Mouse (Mus musculus) activated CD4-positive, CD25-positive, alpha-beta regulatory T cell, adult 4 months (primary cell): ENCODE results near the gene Isyna1. TPM values are rescaled to one million over a fixed set of nuclear protein-coding genes. Genes with fewer than 3 reads are reported as not detected.
A peak's percentile ranks its signal among the peaks of the same experiment; 100 is the strongest.

Experiments
- ATAC-seq: one replicate; pipeline ENCODE4 v1.8.0; 2017
- polyA plus RNA-seq, 2 experiments: library from polyadenylated mRNA; unstranded; fragments of 100-300 nt; shearing (Covaris generic); gene quantifications; one replicate each; pipeline ENCODE4 v1.2.1; 2017

Gene Isyna1
- polyA plus RNA-seq, 2 experiments from 2014 or later: 19.3 to 44.6 TPM

DNA sequence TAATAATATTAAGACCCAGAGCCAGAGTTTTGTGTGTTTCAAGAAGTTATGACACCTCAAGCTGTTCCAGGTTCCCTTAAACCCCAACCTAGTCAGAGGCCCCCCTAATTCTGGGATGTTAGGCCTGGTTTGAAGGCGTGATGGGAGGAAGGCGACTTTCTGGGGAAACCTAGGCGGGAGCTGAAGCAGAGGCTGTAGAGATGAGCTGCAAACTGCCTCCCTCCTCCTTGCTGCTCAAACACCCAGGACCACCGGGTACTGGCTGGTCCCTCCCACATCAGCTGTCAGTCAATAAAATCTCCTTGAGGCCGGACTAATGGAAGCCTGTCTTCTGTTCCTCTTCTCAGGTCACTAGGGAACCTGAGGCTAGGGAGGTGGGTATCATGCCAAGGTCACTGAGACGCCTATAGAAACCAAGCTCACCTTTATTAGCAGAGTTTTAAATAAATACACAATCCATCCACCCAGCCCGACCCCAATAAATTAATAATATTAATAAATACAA lies 34.9 kb downstream of the Isyna1 start:
- ATAC-seq: no peak

DNA sequence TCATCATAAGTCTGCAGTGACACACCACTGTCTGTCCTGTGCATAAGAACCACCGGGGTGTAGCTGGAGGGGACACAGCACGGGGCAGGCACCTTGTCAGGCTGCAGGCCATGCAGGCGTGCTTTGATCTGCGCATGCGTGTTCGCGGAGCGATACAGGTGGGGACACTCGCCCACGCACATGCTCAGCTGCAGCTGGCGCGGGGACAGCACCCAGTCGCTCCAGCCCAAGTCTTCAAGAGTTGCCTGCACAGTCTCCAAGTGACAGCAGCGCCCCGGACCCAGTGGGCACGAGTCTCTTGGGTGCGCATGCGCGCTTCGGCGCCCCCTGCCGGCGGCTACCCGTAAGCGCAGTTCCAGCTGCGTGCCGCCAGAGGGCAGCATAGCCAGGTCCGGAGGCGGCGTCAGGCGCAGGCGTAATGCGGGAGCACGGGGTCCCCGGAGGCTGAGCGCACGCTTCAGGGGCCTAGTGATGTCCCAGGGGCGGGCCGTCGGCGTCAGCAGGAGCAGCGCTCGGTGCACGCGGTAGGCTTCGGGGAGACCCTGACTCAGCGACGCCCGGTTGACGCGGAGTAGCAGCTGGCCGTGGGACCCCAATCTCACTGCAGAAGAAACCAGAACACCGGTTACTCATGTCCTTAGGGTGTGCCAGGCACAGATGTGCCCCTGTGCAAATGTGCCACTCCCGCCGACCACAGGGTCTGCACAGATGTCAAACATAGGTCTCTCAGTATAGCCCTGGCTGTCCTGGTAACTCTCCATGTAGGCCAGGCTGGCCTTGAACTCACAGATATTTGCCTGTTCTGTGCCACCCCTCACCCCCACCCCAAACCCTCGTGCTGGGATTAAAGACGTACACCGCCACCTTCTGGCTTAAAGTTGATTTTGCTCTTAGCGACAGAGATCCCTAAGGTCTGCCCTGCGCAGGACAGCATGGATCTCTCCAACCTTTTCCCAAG lies 35.7 kb downstream of the Isyna1 start:
- ATAC-seq: peak; percentile 73

DNA sequence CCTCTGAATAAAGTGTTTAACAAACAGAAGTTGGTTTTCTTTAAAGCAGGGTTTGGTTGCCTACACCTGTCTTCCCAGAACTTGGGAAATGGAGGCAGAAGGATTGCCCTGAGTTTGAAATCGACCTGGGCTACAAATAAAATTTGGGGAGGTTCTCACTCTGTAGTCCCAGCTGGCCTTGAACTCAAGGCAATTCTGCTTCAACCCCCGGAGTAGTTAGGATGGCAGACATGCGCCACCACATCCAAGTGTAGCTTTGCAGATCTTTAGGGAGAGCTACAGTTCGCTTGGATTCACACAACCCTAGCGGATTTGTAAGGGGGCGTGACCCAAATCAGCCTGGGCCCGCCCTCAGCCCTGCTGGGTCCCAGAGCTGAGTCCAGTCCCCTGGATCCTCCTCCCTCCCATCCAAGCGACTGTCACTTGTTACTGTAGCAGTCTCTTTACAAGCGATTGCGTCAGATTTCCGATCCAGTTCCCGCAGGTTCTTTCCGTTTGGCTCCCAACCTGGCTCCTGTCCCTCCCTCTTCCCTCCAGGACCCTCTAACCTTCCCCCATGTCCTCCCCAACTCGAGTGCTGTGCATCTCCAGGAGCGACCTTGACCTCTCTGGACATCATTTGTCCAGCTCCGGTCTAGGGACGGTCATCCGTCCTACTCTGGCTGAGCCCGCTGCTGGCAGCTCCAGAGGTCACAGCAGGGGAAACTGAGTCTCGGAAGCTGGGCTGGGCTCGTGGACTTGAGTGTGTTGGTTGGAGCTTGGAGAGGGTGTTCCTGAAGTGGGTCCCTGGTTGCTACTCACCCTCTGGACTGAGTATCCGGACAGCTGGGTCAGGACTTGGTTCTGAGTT lies 36.6 kb downstream of the Isyna1 start:
- no peak for ATAC-seq

DNA sequence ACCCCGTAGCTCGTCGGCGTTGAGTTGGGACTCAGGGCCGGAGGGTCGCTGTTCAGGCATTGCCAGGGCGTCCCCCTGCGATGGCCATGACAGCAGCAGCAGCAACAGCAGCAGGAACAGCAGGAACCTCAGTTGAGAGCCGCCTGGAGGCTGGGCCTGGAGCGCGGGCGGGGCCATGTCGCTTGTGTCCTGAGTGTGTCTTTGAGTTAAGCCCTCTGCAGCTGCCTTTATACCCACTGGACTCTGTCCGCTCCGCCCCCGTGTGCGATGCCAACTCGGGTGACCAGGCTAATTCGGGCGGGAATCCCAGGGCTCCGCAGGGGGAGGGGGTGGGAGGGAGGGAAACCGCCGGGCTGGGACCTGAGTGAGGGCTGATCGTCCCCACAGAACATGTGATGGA lies 37.3 kb downstream of the Isyna1 start:
- ATAC-seq: no peak

DNA sequence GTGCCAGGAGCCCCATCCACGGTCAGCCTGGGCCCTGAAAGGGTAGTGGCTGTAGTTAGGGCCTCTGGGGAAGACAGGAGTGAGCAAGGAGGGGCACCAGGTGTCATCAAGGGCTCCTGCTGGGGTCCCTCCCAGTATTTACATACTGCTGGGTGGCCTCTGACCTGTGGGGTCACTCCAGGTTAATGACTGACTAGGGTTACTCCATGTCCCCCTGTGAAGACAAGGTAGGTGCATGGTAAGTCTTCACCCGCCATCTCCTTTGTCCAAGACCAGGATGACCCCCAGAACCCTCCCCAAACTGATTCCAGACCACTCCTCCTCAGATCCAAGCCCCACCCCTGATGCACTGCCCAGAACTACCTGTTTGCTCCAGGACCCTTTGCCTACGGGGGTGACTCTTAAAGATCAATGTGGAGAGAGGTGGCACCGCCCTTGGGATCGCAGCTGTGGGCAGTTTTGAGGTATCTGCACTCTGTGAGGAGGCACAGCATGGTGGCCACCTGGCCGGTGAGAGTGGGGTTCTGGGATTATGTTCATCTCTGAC lies 38.2 kb downstream of the Isyna1 start, which contains the start of gene Gdf15:
TSS of gene Gdf15 (minus strand) at position 111 of the 547 bp plus-strand sequence.
- ATAC-seq: no peak

DNA sequence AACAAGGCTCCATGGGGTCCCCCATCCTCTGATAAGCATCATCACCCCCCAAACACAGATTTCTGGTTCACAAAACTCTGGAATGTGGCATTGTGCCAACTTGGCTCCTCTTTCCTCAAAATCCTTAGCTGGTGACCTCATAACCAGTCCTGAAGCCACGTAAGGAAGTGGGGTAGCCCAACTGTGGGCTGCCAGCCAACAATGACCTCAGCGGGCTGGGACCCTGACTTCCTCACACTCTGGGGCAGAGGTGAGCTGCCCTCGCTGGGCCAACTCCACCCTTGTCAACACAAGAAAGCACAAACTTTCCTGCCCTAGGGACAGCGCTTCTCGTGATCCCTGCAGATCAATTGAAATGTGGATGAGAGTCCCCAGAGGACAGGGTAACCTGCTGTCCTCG lies 39.9 kb downstream of the Isyna1 start:
- no peak for ATAC-seq

DNA sequence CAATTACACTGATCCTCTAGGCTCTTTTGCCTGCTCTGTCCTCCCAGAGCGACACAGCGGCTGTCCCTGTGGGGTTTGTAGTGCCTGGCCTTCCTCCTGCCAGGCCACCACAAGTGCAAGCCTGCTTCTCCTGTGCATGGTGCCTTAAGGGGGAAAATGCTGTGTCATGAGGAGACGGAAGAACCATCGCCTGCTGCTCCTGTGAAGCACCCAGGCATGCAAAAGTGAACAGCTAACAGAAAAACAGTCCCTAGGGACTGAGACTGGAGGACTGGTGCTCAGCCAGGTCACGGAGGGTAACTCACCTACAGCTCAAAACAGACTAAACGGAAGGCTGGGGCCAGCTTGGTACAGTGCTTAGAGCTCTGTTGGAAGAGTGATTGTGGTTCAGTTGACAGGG lies 41.4 kb downstream of the Isyna1 start:
- no peak for ATAC-seq

DNA sequence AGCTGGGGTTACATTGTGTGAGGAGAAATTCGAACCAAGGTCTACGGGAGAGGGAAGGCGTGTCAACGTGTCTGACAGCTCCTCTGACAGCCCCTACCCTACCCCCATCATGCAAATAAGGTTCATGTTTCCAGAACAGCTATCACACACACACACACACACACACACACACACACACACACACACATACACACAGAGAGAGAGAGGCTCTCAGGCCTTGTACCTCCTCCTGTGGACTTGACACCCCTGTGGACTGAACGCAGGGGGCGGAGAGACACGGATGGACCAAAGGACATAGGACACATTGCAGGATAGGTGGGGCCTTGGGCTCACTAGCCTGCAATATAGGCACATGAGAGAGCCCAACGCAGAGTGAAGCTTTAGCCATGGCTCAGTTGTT lies 42.7 kb downstream of the Isyna1 start:
- ATAC-seq: no peak

DNA sequence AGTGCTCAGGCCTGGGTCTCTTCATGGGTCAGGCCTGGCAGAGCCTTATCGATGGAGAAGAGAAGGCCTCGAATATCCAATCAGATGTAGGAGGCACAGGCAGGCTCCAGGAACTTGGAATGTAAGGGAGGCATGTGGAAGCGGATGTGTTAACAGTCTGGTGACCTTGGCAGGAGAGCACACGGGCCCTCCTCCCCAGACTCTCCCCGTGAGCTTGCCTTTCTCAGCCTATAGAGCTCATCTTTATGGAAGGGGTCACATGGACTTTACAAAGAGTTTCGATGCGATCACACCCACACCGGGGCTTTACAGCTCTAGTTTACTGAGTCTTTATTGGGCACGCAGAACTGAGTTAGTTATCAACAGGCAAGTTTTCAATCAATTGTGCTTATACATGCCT lies 44.6 kb downstream of the Isyna1 start:
- no peak for ATAC-seq

DNA sequence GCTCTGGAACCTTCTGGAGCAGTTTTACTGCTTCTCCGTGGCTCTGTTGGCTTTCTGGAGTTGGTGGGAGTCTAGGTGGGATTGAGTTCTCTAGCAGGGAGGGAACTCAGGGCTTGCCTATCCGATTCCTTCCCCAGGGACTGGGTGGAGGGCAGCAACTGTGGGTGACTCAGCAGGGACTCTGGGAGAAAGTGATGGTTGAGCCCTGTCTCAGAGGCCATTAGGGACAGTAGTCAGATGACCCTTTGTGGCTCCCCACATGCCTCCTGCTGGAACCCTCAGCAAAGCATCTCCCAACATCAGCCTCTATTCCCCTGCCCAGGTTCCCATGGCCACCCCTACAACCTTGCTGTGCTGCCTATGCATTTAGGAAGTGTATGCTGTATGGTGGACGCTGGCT lies 48.8 kb downstream of the Isyna1 start:
- no peak for ATAC-seq

DNA sequence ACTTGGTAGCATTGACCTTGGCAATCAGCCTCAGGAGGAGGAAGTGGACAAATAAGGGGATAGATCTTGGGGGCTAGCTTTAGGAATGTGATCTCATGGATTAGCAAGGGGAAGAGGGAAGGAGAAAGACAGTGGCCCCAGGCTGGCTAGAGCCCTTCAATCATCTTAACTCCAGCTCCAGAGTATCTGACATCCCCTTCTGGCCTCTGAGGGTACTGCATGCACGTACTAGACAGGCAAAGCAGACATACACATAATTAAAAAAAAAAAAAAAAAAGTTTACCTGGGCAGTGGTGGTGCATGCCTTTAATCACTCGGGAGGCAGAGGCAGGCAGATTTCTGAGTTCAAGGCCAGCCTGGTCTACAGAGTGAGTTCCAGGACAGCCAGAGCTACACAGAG lies 49.9 kb downstream of the Isyna1 start:
- no peak for ATAC-seq

DNA sequence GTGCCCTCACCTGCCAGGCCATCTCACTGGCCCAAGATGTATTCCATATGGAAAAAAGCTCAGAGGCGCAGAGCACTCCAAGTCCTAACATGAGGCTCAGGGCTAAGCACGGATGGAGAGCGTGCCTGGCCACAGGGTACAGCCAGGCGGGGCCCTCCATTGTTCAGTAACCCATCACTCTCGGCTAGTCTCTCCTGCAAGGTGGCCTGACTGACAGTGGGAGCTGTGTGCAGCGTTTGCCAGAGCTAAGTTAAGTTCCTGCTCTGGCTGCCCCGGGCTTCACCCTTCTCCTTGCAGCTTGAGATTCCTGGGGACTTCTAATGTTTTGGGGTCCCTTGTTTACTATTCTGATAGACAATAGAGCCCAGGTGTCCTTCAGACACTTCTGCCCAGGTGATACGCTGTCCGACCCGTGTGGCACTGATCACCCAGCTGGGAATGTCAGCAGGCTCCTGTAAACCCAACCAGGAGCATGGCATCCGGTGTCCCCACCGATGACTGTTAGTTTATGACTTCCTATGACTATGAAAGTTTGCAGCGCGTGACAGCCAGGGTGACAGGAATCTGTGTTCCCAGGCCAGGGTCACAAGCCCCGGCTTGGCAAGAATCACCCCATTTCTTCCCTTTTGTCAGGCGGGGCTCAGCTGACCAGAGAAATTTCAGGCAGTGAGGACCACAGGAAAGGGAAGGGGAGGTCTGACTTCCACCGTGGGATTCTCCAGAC lies 51.5 kb downstream of the Isyna1 start:
- ATAC-seq: no peak

DNA sequence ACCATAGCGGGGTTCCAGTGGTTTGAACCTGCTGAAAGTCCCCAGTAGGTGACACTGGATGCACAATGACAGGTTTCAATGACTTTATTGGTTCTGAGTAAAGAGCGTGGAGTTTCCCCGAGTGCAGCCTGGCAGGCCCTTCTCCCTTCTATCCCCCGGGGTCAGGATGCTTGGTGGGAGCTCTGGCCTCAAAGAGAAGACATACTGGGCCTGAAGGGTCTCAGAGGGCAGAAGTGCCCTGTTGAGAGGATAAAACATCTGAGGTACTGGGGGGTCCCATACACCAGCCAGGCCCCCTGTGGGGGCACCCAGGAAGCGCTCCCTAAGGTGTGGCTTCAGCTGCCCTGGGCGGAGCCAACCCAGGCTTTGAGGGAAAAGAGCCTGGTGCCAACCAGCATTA lies 52.2 kb downstream of the Isyna1 start:
- ATAC-seq: no peak

DNA sequence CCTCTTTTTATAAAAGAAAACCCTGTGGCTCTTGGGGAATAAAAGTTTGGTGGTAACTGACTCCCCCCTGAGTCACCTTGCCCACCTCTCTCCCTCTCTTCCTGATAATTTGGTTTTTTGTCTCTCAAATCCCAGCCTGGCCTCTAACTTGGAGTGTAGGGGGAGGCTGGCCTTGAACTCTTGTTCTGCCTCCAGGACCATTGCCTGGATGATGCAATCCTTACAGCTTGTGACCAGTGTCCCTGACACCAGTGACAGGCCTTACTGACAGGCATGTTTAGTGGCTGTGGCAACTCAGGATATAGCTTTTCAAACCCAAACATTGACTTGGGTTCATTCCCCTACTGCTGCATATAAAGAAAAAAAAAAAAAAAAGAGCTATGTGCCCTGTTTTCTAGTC lies 52.6 kb downstream of the Isyna1 start:
- no peak for ATAC-seq

Other genes with a start within 250 kb of the Isyna1 start
- gene Upf1, start 241.1 kb upstream of the Isyna1 start, polyA plus RNA-seq: 10 to 100 TPM; 12.1 to 15.3 TPM
- under 1 TPM in 1 of 2 experiments, not detected in 1; 0.95 TPM for gene Comp, start 220.8 kb upstream of the Isyna1 start, polyA plus RNA-seq
- gene Crtc1, start 154.8 kb upstream of the Isyna1 start, polyA plus RNA-seq: 1 to 10 TPM; 7.1 to 8.4 TPM
- gene Klhl26, start 117.4 kb upstream of the Isyna1 start, polyA plus RNA-seq: 1 to 10 TPM; 7.2 to 9.5 TPM
- gene Tmem59l, start 107.0 kb upstream of the Isyna1 start, polyA plus RNA-seq: under 1 TPM in 1 of 2 experiments, not detected in 1; 0.22 TPM
- not detected for gene Crlf1, start 101.2 kb upstream of the Isyna1 start, polyA plus RNA-seq
- 10 to 100 TPM; 89.0 to 95.4 TPM for gene Rex1bd, start 87.6 kb upstream of the Isyna1 start, polyA plus RNA-seq
- gene Uba52, start 83.6 kb upstream of the Isyna1 start, polyA plus RNA-seq: 1,000 to 10,000 TPM; 3,631 to 4,013 TPM
- gene Fkbp8, start 66.6 kb upstream of the Isyna1 start, polyA plus RNA-seq: 100 to 1,000 TPM; 131 to 163 TPM
- gene Kxd1, start 66.4 kb upstream of the Isyna1 start, polyA plus RNA-seq: 100 to 1,000 TPM; 176 to 180 TPM
- gene Ell, start 54.9 kb upstream of the Isyna1 start, polyA plus RNA-seq: 10 to 100 TPM; 27.8 to 35.2 TPM
- gene Ssbp4, start 14.5 kb downstream of the Isyna1 start, polyA plus RNA-seq: 10 to 100 TPM; 15.8 to 17.7 TPM
- gene Lrrc25, start 21.8 kb downstream of the Isyna1 start, polyA plus RNA-seq: 1 to 10 TPM in 1 of 2 experiments, under 1 TPM in 1; 0.54 to 1.0 TPM
- gene Gdf15, start 38.1 kb downstream of the Isyna1 start, polyA plus RNA-seq: not detected
- 1 to 10 TPM; 7.1 to 7.4 TPM for gene Pgpep1, start 66.0 kb downstream of the Isyna1 start, polyA plus RNA-seq
- gene Lsm4, start 78.9 kb downstream of the Isyna1 start, polyA plus RNA-seq: 100 to 1,000 TPM; 115 to 120 TPM
- 10 to 100 TPM; 12.5 to 20.0 TPM for gene Jund, start 104.6 kb downstream of the Isyna1 start, polyA plus RNA-seq
- not detected for gene Iqcn, start 109.1 kb downstream of the Isyna1 start, polyA plus RNA-seq
- gene Gm3336, start 124.2 kb downstream of the Isyna1 start, polyA plus RNA-seq: not detected
- under 1 TPM; 0.47 to 0.95 TPM for gene Pde4c, start 129.3 kb downstream of the Isyna1 start, polyA plus RNA-seq
- 1 to 10 TPM; 3.8 to 5.4 TPM for gene Rab3a, start 160.3 kb downstream of the Isyna1 start, polyA plus RNA-seq
- gene Mpv17l2, start 166.6 kb downstream of the Isyna1 start, polyA plus RNA-seq: 10 to 100 TPM; 35.6 to 41.7 TPM
- 1 to 10 TPM; 3.9 to 5.1 TPM for gene Pik3r2, start 182.3 kb downstream of the Isyna1 start, polyA plus RNA-seq
- 10 to 100 TPM; 19.0 to 19.4 TPM for gene Mast3, start 210.7 kb downstream of the Isyna1 start, polyA plus RNA-seq
- 10 to 100 TPM; 16.5 to 29.5 TPM for gene Il12rb1, start 214.1 kb downstream of the Isyna1 start, polyA plus RNA-seq
- 1 to 10 TPM; 3.0 to 6.7 TPM for gene Arrdc2, start 245.3 kb downstream of the Isyna1 start, polyA plus RNA-seq